Mouse (Mus musculus) cerebellum, adult 2 months (tissue): Measurements from ENCODE around the gene Prr36. TPM values are rescaled to one million over a fixed set of nuclear protein-coding genes. Genes with fewer than 3 reads are reported as not detected.

Experiments used
- DNase-seq, 2 experiments: peaks; one replicate each; pipeline ENCODE4 v3.0.0; 2021
- H3K27ac ChIP-seq: fragments of 200-500 bp; 2 replicates; pipeline ENCODE4 v1.5.1; 2012; ENCODE audit warnings: low read length, control low read depth, inconsistent platforms; ENCODE audit not compliant: insufficient read depth
- H3K27me3 ChIP-seq: fragments of 200-500 bp; 2 replicates; pipeline ENCODE4 v1.6.1; 2012; ENCODE audit warnings: inconsistent platforms, mild to moderate bottlenecking, low read length, moderate library complexity; ENCODE audit not compliant: control insufficient read depth, insufficient read depth
- H3K4me1 ChIP-seq: fragments of 200-500 bp; 2 replicates; pipeline ENCODE4 v1.6.1; 2011; ENCODE audit warnings: low read length; ENCODE audit not compliant: control insufficient read depth, insufficient read depth
- H3K4me3 ChIP-seq: fragments of 200-500 bp; replicated peaks from 2 replicates; pipeline ENCODE3; 2011; ENCODE audit warnings: mild to moderate bottlenecking, low read depth, low read length, control low read depth; ENCODE audit not compliant: insufficient read depth
- CTCF ChIP-seq: fragments of 200-500 bp; IDR thresholded peaks from 2 replicates; pipeline ENCODE4 v1.5.1; 2011; ENCODE audit warnings: low read depth, mild to moderate bottlenecking, control low read depth, low read length, moderate library complexity, borderline replicate concordance; ENCODE audit not compliant: insufficient read depth
- POLR2A ChIP-seq: fragments of 200-500 bp; IDR thresholded peaks from 2 replicates; pipeline ENCODE4 v1.6.1; 2011; ENCODE audit warnings: low read length, control low read depth, borderline replicate concordance; ENCODE audit not compliant: insufficient read depth
- WGBS: fragments of 180-500 bp; shearing (Covaris S2); methylation state at CpG from one replicate; pipeline ENCODE4 v1.1.7; 2018; 5-methylcytosine and 5-hydroxymethylcytosine counted together
- polyA plus RNA-seq: library from polyadenylated mRNA; depleted of rRNA; stranded (reverse); fragments of >200 nt; gene quantifications from 2 replicates; pipeline ENCODE4 v1.2.3, GENCODE M21; 2012

Gene Prr36
- polyA plus RNA-seq, 1 experiment: 8.2 TPM

GRCm38 (mm10) chr8:4201321-4201720, 15.9 kb downstream of the Prr36 start:
- H3K4me1 ChIP-seq: no peaks in the 10 kb centered on the region; the same call in 1 of the 2 replicates
- no peak for DNase-seq
- no peak overlapping the region for H3K27ac ChIP-seq
- TF ChIP-seq POLR2A: no peak
- no peaks in the 10 kb centered on the region for H3K27me3 ChIP-seq
- no peak overlapping the region for H3K4me3 ChIP-seq
- 63% methylated on average over 2 of the region's 2 CpGs for WGBS

GRCm38 (mm10) chr8:4193588-4193894, 23.7 kb downstream of the Prr36 start:
- no peak for DNase-seq
- no peak overlapping the region for H3K4me3 ChIP-seq
- 54% methylated on average over 7 of the region's 7 CpGs for WGBS
- no peak for TF ChIP-seq POLR2A
- TF ChIP-seq CTCF: no peak
- no peak overlapping the region for H3K27ac ChIP-seq
- H3K27me3 ChIP-seq: no peaks in the 10 kb centered on the region
- H3K4me1 ChIP-seq: no peaks in the 10 kb centered on the region; the same call in 1 of the 2 replicates

GRCm38 (mm10) chr8:4192807-4193587, 24.3 kb downstream of the Prr36 start:
- TF ChIP-seq CTCF (peak; percentile 85), POLR2A (no peak)
- H3K27ac ChIP-seq: no peak overlapping the region
- no peaks in the 10 kb centered on the region; the same call in 1 of the 2 replicates for H3K4me1 ChIP-seq
- no peaks in the 10 kb centered on the region for H3K27me3 ChIP-seq
- WGBS: 10% methylated on average over 18 of the region's 18 CpGs
- no peak overlapping the region for H3K4me3 ChIP-seq
- DNase-seq: peak; percentile 80 to 89

- Histone ChIP-seq H3K27me3 (no peaks in the 10 kb centered on the region), H3K27ac (peak overlapping the region; percentile 50; the same call in 1 of the 2 replicates), H3K4me1 (no peaks in the 10 kb centered on the region; the same call in 1 of the 2 replicates), H3K4me3 (no peak overlapping the region)
- no peak for TF ChIP-seq POLR2A
- TF ChIP-seq CTCF: no peak
- DNase-seq: no peak
- WGBS: 28% methylated on average over 5 of the region's 5 CpGs
These were observed 25.0 kb downstream of the Prr36 start for GRCm38 (mm10) chr8:4192305-4192704.

- no peaks in the 10 kb centered on the region; the same call in 1 of the 2 replicates for H3K4me1 ChIP-seq
- 0 out of 2 replicates have a peak overlapping the region, but pooled peaks have one; percentile 25 for H3K27ac ChIP-seq
- WGBS: 26% methylated on average over 3 of the region's 3 CpGs
- no peaks in the 10 kb centered on the region for H3K27me3 ChIP-seq
- TF ChIP-seq CTCF (no peak), POLR2A (no peak)
- no peak overlapping the region for H3K4me3 ChIP-seq
- DNase-seq: no peak
These were observed 28.1 kb downstream of the Prr36 start for GRCm38 (mm10) chr8:4189031-4189722.

GRCm38 (mm10) chr8:4188605-4189004, 28.7 kb downstream of the Prr36 start:
- DNase-seq: no peak
- no peaks in the 10 kb centered on the region for H3K27me3 ChIP-seq
- no peak for TF ChIP-seq CTCF
- TF ChIP-seq POLR2A: no peak
- H3K27ac ChIP-seq: no peak overlapping the region
- H3K4me3 ChIP-seq: no peak overlapping the region
- H3K4me1 ChIP-seq: no peaks in the 10 kb centered on the region; the same call in 1 of the 2 replicates

- no peak overlapping the region for H3K27ac ChIP-seq
- TF ChIP-seq POLR2A (no peak), CTCF (no peak)
- no peaks in the 10 kb centered on the region for H3K27me3 ChIP-seq
- H3K4me3 ChIP-seq: no peak overlapping the region
- no peak for DNase-seq
- no peaks in the 10 kb centered on the region; the same call in 1 of the 2 replicates for H3K4me1 ChIP-seq
- WGBS: 97% methylated on average over 2 of the region's 2 CpGs
These were observed 31.1 kb downstream of the Prr36 start for GRCm38 (mm10) chr8:4186151-4186550.

GRCm38 (mm10) chr8:4183409-4183808, 33.9 kb downstream of the Prr36 start:
- no peak for DNase-seq
- Histone ChIP-seq H3K27me3 (no peaks in the 10 kb centered on the region), H3K4me3 (no peak overlapping the region), H3K4me1 (no peaks in the 10 kb centered on the region), H3K27ac (no peak overlapping the region)
- TF ChIP-seq CTCF (no peak), POLR2A (no peak)
- 87% methylated on average over 8 of the region's 8 CpGs for WGBS
